Mouse (Mus musculus) lung, postnatal 14 days (tissue): ENCODE data around the gene Lamc1.
"Not testable (repeated sequence)": the region's sequence is repeated elsewhere in the genome, so short reads cannot be mapped to it uniquely, and the experiment has no call there.

Source experiments
- DNase-seq: peaks from one replicate; pipeline ENCODE4 v3.0.0; 2021

Lamc1 gene

GRCm38 (mm10) chr1:153331206-153331605 lies 1.4 kb downstream of the Lamc1 start:
- no peak for DNase-seq

GRCm38 (mm10) chr1:153329306-153329705 lies 3.3 kb downstream of the Lamc1 start:
- DNase-seq = no peak

GRCm38 (mm10) chr1:153327063-153327462 lies 5.5 kb downstream of the Lamc1 start:
- no peak for DNase-seq

- no peak for DNase-seq
Observed at GRCm38 (mm10) chr1:153326226-153326625, 6.4 kb downstream of the Lamc1 start.

GRCm38 (mm10) chr1:153321404-153321803 lies 11.2 kb downstream of the Lamc1 start:
- no peak for DNase-seq

- DNase-seq = no peak
Observed at GRCm38 (mm10) chr1:153320554-153321147, 11.9 kb downstream of the Lamc1 start.

GRCm38 (mm10) chr1:153320121-153320520 lies 12.5 kb downstream of the Lamc1 start:
- no peak for DNase-seq

GRCm38 (mm10) chr1:153318741-153319140 lies 13.8 kb downstream of the Lamc1 start:
- no peak for DNase-seq

- no peak for DNase-seq
Observed at GRCm38 (mm10) chr1:153318287-153318686, 14.3 kb downstream of the Lamc1 start.

GRCm38 (mm10) chr1:153317486-153318260 lies 14.9 kb downstream of the Lamc1 start:
- DNase-seq = no peak

- DNase-seq = no peak
Observed at GRCm38 (mm10) chr1:153316956-153317355, 15.6 kb downstream of the Lamc1 start.

GRCm38 (mm10) chr1:153316286-153316685 lies 16.3 kb downstream of the Lamc1 start:
- DNase-seq = no peak

- no peak for DNase-seq
Observed at GRCm38 (mm10) chr1:153315121-153315520, 17.5 kb downstream of the Lamc1 start.

GRCm38 (mm10) chr1:153312992-153313391 lies 19.6 kb downstream of the Lamc1 start:
- no peak for DNase-seq

GRCm38 (mm10) chr1:153310190-153310589 lies 22.4 kb downstream of the Lamc1 start:
- no peak for DNase-seq

- DNase-seq = no peak
Observed at GRCm38 (mm10) chr1:153309310-153309709, 23.3 kb downstream of the Lamc1 start.

GRCm38 (mm10) chr1:153308915-153309296 lies 23.7 kb downstream of the Lamc1 start:
- DNase-seq = no peak

GRCm38 (mm10) chr1:153308179-153308914 lies 24.2 kb downstream of the Lamc1 start:
- peak; percentile 30 for DNase-seq

- DNase-seq = no peak
Observed at GRCm38 (mm10) chr1:153307509-153308178, 24.9 kb downstream of the Lamc1 start.

- DNase-seq = not testable (repeated sequence)
Observed at GRCm38 (mm10) chr1:153305728-153306127, 26.9 kb downstream of the Lamc1 start.

- not testable (repeated sequence) for DNase-seq
Observed at GRCm38 (mm10) chr1:153305249-153305648, 27.3 kb downstream of the Lamc1 start.

GRCm38 (mm10) chr1:153299436-153299835 lies 33.1 kb downstream of the Lamc1 start:
- not testable (repeated sequence) for DNase-seq

GRCm38 (mm10) chr1:153297774-153298363 lies 34.7 kb downstream of the Lamc1 start:
- DNase-seq = not testable (repeated sequence)
